Mouse (Mus musculus): ENCODE data around the gene Gabarap. TPM values are rescaled to one million over a fixed set of nuclear protein-coding genes. Genes with fewer than 3 reads are reported as not detected.

Gabarap gene
- total and polyA plus RNA-seq, 3 experiments: 189 to 352 (median 213) TPM

- no peak overlapping the region for H3K4me3 ChIP-seq (replicated peaks in 1 of 3; ENCODE audit: low read depth in 2 of 3, low read length in 2 of 3, poor library complexity in 1 of 3)
- H3K79me2 ChIP-seq (replicated peaks; ENCODE audit: control insufficient read depth, extremely low read depth, insufficient read depth, poor library complexity, severe bottlenecking): no peaks in the 10 kb centered on the region
- in situ Hi-C loops (cut with MboI; ENCODE audit: low pct_ligation_motif_present, low pct_unique_long_range_greater_than_20kb, low sequenced_read_pairs) (no loop called here), dilution Hi-C loops (cut with MboI; ENCODE audit: extremely low pct_ligation_motif_present, extremely low pct_unique_long_range_greater_than_20kb, low sequenced_read_pairs) (no loop called here)
- H3K27me3 ChIP-seq (replicated peaks): peaks cover 12% of the 10 kb centered on the region
- H3K4me2 ChIP-seq (ENCODE audit: insufficient read depth, low read depth, poor library complexity, severe bottlenecking): no peak overlapping the region
- peak; percentile 37 for DNase-seq (ENCODE audit: extremely low read depth)
- H3K36me3 ChIP-seq (replicated peaks in 1 of 2; ENCODE audit: control insufficient read depth in 1 of 2, insufficient read depth in 1 of 2, low read length in 1 of 2): no peaks in the 10 kb centered on the region
- TF ChIP-seq USF2 (conservative IDR thresholded peaks at IDR 0.05; ENCODE audit: low read depth, low read length): no peak
- TF ChIP-seq MYC (IDR thresholded peaks at IDR 0.05; ENCODE audit: low read depth, low read length): no peak
- no peak for TF ChIP-seq SIN3A (IDR thresholded peaks at IDR 0.05; ENCODE audit: low read length)
- TF ChIP-seq CTCF (conservative IDR thresholded peaks at IDR 0.05 in 1 of 2, IDR thresholded peaks at IDR 0.05 in 1 of 2; ENCODE audit: low read depth in 2 of 2, low read length in 2 of 2): peak; percentile 62 to 70
- peak; percentile 25 for TF ChIP-seq RAD21 (IDR thresholded peaks at IDR 0.05; ENCODE audit: low read depth, low read length)
- TF ChIP-seq IRF4 (IDR thresholded peaks at IDR 0.05; ENCODE audit: low read depth, low read length): no peak
- no peak for TF ChIP-seq HCFC1 (IDR thresholded peaks at IDR 0.05; ENCODE audit: low read depth, low read length)
- TF ChIP-seq USF1 (IDR thresholded peaks at IDR 0.05; ENCODE audit: low read depth, low read length): no peak
- no peak for TF ChIP-seq ZKSCAN1 (IDR thresholded peaks at IDR 0.05; ENCODE audit: borderline replicate concordance, low read depth, low read length)
- TF ChIP-seq SMC3 (IDR thresholded peaks at IDR 0.05; ENCODE audit: low read depth, low read length): peak; percentile 34; the same call in 1 of the 2 replicates
- TF ChIP-seq MEF2A (IDR thresholded peaks at IDR 0.05; ENCODE audit: borderline replicate concordance, low read depth, low read length): no peak
- no peak for TF ChIP-seq KAT2A (IDR thresholded peaks at IDR 0.05; ENCODE audit: insufficient replicate concordance, low read length)
- peaks cover 8% of the 10 kb centered on the region in 2 experiments for H3K4me1 ChIP-seq (ENCODE audit: control insufficient read depth in 1 of 2, insufficient read depth in 2 of 2)
- no peak overlapping the region for H3K27ac ChIP-seq (ENCODE audit: insufficient read depth, low read depth)
- peaks cover 10% of the 10 kb centered on the region for H3K9me3 ChIP-seq (replicated peaks; ENCODE audit: low read length)
- H3K9ac ChIP-seq (ENCODE audit: insufficient read depth, low read depth): no peak overlapping the region
These were observed 30.3 kb upstream of the Gabarap start for GRCm38 (mm10) chr11:69960616-69961015.

GRCm38 (mm10) chr11:69961841-69962240 lies 29.1 kb upstream of the Gabarap start:
- Histone ChIP-seq H3K9me3 (replicated peaks; ENCODE audit: low read length) (peaks cover 22% of the 10 kb centered on the region), H3K4me1 (ENCODE audit: control insufficient read depth in 1 of 2, insufficient read depth in 2 of 2) (peaks cover 8% of the 10 kb centered on the region in 2 experiments), H3K36me3 (replicated peaks in 1 of 2; ENCODE audit: control insufficient read depth in 1 of 2, insufficient read depth in 1 of 2, low read length in 1 of 2) (peaks cover 0 to 4% of the 10 kb centered on the region in 2 experiments), H3K27ac (ENCODE audit: insufficient read depth, low read depth) (no peak overlapping the region), H3K4me3 (replicated peaks in 1 of 3; ENCODE audit: low read depth in 2 of 3, low read length in 2 of 3, poor library complexity in 1 of 3) (no peak overlapping the region), H3K9ac (ENCODE audit: insufficient read depth, low read depth) (no peak overlapping the region), H3K27me3 (replicated peaks) (peaks cover 12% of the 10 kb centered on the region), H3K4me2 (ENCODE audit: insufficient read depth, low read depth, poor library complexity, severe bottlenecking) (no peak overlapping the region), H3K79me2 (replicated peaks; ENCODE audit: control insufficient read depth, extremely low read depth, insufficient read depth, poor library complexity, severe bottlenecking) (no peaks in the 10 kb centered on the region)
- dilution Hi-C loops (cut with MboI; ENCODE audit: extremely low pct_ligation_motif_present, extremely low pct_unique_long_range_greater_than_20kb, low sequenced_read_pairs) (no loop called here), in situ Hi-C loops (cut with MboI; ENCODE audit: low pct_ligation_motif_present, low pct_unique_long_range_greater_than_20kb, low sequenced_read_pairs) (no loop called here)
- no peak for DNase-seq (ENCODE audit: extremely low read depth)
- no peak for TF ChIP-seq PAX5 (IDR thresholded peaks at IDR 0.05; ENCODE audit: low read length)
- no peak for TF ChIP-seq UBTF (IDR thresholded peaks at IDR 0.05; ENCODE audit: low read depth, low read length)
- no peak for TF ChIP-seq EP300 (IDR thresholded peaks at IDR 0.05; ENCODE audit: low read length)
- TF ChIP-seq TBP (conservative IDR thresholded peaks at IDR 0.05; ENCODE audit: low read depth, low read length): no peak
- no peak for TF ChIP-seq ZKSCAN1 (IDR thresholded peaks at IDR 0.05; ENCODE audit: borderline replicate concordance, low read depth, low read length)
- no peak for TF ChIP-seq KAT2A (IDR thresholded peaks at IDR 0.05; ENCODE audit: insufficient replicate concordance, low read length)
- no peak for TF ChIP-seq ETS1 (conservative IDR thresholded peaks at IDR 0.05; ENCODE audit: low read depth, low read length)
- TF ChIP-seq CTCF (conservative IDR thresholded peaks at IDR 0.05 in 1 of 2, IDR thresholded peaks at IDR 0.05 in 1 of 2; ENCODE audit: low read depth in 2 of 2, low read length in 2 of 2): no peak
- TF ChIP-seq BHLHE40 (IDR thresholded peaks at IDR 0.05; ENCODE audit: low read depth, low read length): no peak
- no peak for TF ChIP-seq MEF2A (IDR thresholded peaks at IDR 0.05; ENCODE audit: borderline replicate concordance, low read depth, low read length)
- TF ChIP-seq E2F4 (IDR thresholded peaks at IDR 0.05; ENCODE audit: insufficient replicate concordance, low read depth, low read length): no peak
- no peak for TF ChIP-seq RAD21 (IDR thresholded peaks at IDR 0.05; ENCODE audit: low read depth, low read length)
- no peak for TF ChIP-seq CHD1 (IDR thresholded peaks at IDR 0.05; ENCODE audit: low read depth, low read length)
